Mouse (Mus musculus): ENCODE results near the gene Slc4a10. TPM values are rescaled to one million over a fixed set of nuclear protein-coding genes. Genes with fewer than 3 reads are reported as not detected.

The Slc4a10 gene
- polyA plus RNA-seq, 1 experiment: not detected

- H3K4me3 ChIP-seq (replicated peaks; ENCODE audit: extremely low read depth, low read depth, low read length): no peak overlapping the region
- 86% methylated on average over 1 of the region's 1 CpGs for WGBS
- no peak for TF ChIP-seq POLR2A (IDR thresholded peaks at IDR 0.05; ENCODE audit: borderline replicate concordance, extremely low read depth, low read depth, low read length)
- TF ChIP-seq CTCF (IDR thresholded peaks at IDR 0.05; ENCODE audit: insufficient read depth, low read length): no peak
- no peaks in the 10 kb centered on the region for H3K4me1 ChIP-seq (ENCODE audit: control insufficient read depth, insufficient read depth, low read length)
- DNase-seq: no peak
Measured at GRCm38 (mm10) chr2:62100526-62100925, 54.3 kb downstream of the Slc4a10 start.

DNA sequence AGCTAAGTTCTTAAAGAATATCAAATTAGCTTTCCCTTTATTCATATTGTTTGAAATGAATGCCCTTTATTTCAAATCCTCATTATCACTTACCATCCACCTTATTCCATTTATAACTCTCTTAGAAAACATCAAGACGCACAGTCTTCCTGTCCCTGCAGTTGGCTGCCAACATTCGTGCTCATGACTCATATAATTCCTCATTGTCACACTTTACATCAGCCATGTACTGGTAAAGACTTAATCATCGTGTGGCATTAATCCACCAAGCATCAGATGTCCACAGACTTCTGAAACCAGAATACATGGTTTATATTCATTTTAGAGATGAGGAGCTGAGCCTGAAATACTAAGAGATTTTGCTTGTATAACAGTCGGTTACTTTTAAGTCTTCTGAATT, 69.1 kb downstream of the Slc4a10 start:
- no peak for DNase-seq
- no peak for TF ChIP-seq CTCF (IDR thresholded peaks at IDR 0.05; ENCODE audit: insufficient read depth, low read length)
- TF ChIP-seq POLR2A (IDR thresholded peaks at IDR 0.05; ENCODE audit: borderline replicate concordance, extremely low read depth, low read depth, low read length): no peak
- 69% methylated on average over 4 of the region's 4 CpGs for WGBS
- H3K4me3 ChIP-seq (replicated peaks; ENCODE audit: extremely low read depth, low read depth, low read length): no peak overlapping the region
- H3K4me1 ChIP-seq (ENCODE audit: control insufficient read depth, insufficient read depth, low read length): no peaks in the 10 kb centered on the region

DNA sequence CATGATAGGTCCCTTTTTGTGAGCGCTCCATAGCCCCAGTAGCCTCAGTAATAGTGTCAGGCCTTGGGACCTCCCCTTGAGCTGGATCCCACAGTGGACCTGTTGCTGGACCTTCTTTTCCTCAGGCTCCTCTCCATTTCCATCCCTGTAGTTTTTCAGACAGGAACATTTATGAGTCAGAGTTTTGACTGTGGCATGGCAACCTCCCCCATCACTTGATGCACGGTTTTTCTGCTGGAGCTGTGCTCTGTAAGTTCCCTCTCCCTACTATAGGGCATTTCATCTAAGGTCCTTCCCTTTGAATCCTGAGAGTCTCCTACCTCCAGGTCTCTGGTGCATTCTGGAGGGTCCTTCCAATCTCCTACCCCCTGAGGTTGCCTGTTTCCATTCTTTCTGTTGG, 83.7 kb downstream of the Slc4a10 start:
- DNase-seq: no peak
- TF ChIP-seq CTCF (IDR thresholded peaks at IDR 0.05; ENCODE audit: insufficient read depth, low read length) (no peak), POLR2A (IDR thresholded peaks at IDR 0.05; ENCODE audit: borderline replicate concordance, extremely low read depth, low read depth, low read length) (no peak)
- H3K4me1 ChIP-seq (ENCODE audit: control insufficient read depth, insufficient read depth, low read length): no peaks in the 10 kb centered on the region
- H3K4me3 ChIP-seq (replicated peaks; ENCODE audit: extremely low read depth, low read depth, low read length): no peak overlapping the region
- 81% methylated on average over 2 of the region's 2 CpGs for WGBS

DNA sequence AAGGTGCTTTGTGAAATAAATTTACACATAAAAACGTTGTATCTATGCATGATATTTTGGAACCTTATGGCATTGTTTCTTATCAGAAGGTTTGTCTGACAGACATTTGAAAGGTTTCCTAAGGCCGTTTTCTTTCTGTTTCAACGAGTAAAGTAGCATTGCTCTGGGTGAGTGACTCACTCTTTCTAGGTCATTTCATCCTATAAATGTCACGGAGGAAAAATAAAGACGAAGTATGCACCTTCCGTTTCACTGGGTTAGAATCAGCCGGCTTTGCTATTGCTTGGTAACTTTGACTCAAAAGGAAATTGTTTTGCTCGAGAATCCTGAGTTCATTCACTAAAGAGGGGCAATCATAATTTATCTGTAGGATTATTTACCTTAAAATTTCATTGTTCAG, 88.6 kb downstream of the Slc4a10 start:
- WGBS: 52% methylated on average over 8 of the region's 8 CpGs
- H3K4me3 ChIP-seq (replicated peaks; ENCODE audit: extremely low read depth, low read depth, low read length): no peak overlapping the region
- H3K4me1 ChIP-seq (ENCODE audit: control insufficient read depth, insufficient read depth, low read length): no peaks in the 10 kb centered on the region
- DNase-seq: no peak
- TF ChIP-seq POLR2A (IDR thresholded peaks at IDR 0.05; ENCODE audit: borderline replicate concordance, extremely low read depth, low read depth, low read length) (no peak), CTCF (IDR thresholded peaks at IDR 0.05; ENCODE audit: insufficient read depth, low read length) (no peak)

GRCm38 (mm10) chr2:62147636-62148035, 101.4 kb downstream of the Slc4a10 start:
- Histone ChIP-seq H3K4me3 (replicated peaks; ENCODE audit: extremely low read depth, low read depth, low read length) (no peak overlapping the region), H3K4me1 (ENCODE audit: control insufficient read depth, insufficient read depth, low read length) (no peaks in the 10 kb centered on the region)
- TF ChIP-seq POLR2A (IDR thresholded peaks at IDR 0.05; ENCODE audit: borderline replicate concordance, extremely low read depth, low read depth, low read length) (no peak), CTCF (IDR thresholded peaks at IDR 0.05; ENCODE audit: insufficient read depth, low read length) (no peak)
- DNase-seq: no peak
- WGBS: 49% methylated on average over 3 of the region's 3 CpGs

GRCm38 (mm10) chr2:62149421-62149820, 103.2 kb downstream of the Slc4a10 start:
- TF ChIP-seq CTCF (IDR thresholded peaks at IDR 0.05; ENCODE audit: insufficient read depth, low read length) (no peak), POLR2A (IDR thresholded peaks at IDR 0.05; ENCODE audit: borderline replicate concordance, extremely low read depth, low read depth, low read length) (no peak)
- DNase-seq: no peak
- Histone ChIP-seq H3K4me3 (replicated peaks; ENCODE audit: extremely low read depth, low read depth, low read length) (no peak overlapping the region), H3K4me1 (ENCODE audit: control insufficient read depth, insufficient read depth, low read length) (no peaks in the 10 kb centered on the region)

- no peak for TF ChIP-seq POLR2A (IDR thresholded peaks at IDR 0.05; ENCODE audit: borderline replicate concordance, extremely low read depth, low read depth, low read length)
- TF ChIP-seq CTCF (IDR thresholded peaks at IDR 0.05; ENCODE audit: insufficient read depth, low read length): no peak
- WGBS: 77% methylated on average over 1 of the region's 1 CpGs
- no peak for DNase-seq
- no peak overlapping the region for H3K4me3 ChIP-seq (replicated peaks; ENCODE audit: extremely low read depth, low read depth, low read length)
- no peaks in the 10 kb centered on the region for H3K4me1 ChIP-seq (ENCODE audit: control insufficient read depth, insufficient read depth, low read length)
Measured at GRCm38 (mm10) chr2:62150830-62151229, 104.6 kb downstream of the Slc4a10 start.

DNA sequence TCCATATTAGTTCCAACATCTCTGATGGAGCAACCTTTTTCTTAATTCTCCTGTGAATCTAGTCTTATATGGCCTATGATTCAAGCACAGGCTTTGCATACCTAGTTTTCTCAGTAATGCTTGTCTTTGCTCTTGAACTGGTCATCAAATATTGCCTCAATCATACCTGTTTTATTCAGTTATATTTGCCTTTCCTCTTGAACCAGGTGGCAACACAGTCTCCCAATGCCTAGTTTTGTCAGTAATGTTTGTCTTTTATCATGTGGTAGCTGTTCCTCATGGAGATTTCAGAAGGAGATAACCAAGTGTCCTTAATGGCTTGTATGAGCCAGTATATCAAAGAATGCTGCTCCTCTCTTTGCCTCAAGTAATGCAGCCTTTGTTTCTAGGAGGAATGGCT, 163.8 kb downstream of the Slc4a10 start:
- no peak for DNase-seq
- no peak overlapping the region for H3K4me3 ChIP-seq (replicated peaks; ENCODE audit: extremely low read depth, low read depth, low read length)
- TF ChIP-seq CTCF (IDR thresholded peaks at IDR 0.05; ENCODE audit: insufficient read depth, low read length): no peak
- TF ChIP-seq POLR2A (IDR thresholded peaks at IDR 0.05; ENCODE audit: borderline replicate concordance, extremely low read depth, low read depth, low read length): no peak
- no peaks in the 10 kb centered on the region for H3K4me1 ChIP-seq (ENCODE audit: control insufficient read depth, insufficient read depth, low read length)

- 81% methylated on average over 5 of the region's 5 CpGs for WGBS
Measured at GRCm38 (mm10) chr2:62211106-62211505, 164.8 kb downstream of the Slc4a10 start.

DNA sequence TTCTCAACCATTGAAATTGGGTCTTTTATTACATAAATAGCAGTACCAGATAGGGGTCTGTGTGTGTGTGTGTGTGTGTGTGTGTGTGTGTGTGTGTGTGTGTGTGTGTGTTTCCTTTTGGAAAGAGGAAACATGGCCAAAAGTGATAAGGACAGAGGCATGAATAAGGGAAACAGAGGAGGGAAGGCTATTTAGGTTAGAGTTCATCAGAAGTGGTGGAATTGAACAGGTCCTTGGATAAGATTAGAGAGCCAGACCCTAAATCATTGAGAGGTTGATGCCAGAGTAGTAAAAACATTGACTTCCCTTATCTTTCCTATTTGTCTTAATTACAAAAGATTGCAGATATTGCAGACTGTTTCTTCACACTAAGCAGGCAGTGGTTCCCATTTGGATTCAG, 181.3 kb downstream of the Slc4a10 start:
- TF ChIP-seq CTCF (IDR thresholded peaks at IDR 0.05; ENCODE audit: insufficient read depth, low read length) (no peak), POLR2A (IDR thresholded peaks at IDR 0.05; ENCODE audit: borderline replicate concordance, extremely low read depth, low read depth, low read length) (no peak)
- Histone ChIP-seq H3K4me3 (replicated peaks; ENCODE audit: extremely low read depth, low read depth, low read length) (no peak overlapping the region), H3K4me1 (ENCODE audit: control insufficient read depth, insufficient read depth, low read length) (no peaks in the 10 kb centered on the region)
- DNase-seq: no peak

More at GRCm38 (mm10) chr2:62211106-62211505, 164.8 kb downstream of the Slc4a10 start:
- H3K4me1 ChIP-seq (ENCODE audit: control insufficient read depth, insufficient read depth, low read length): no peaks in the 10 kb centered on the region
- no peak overlapping the region for H3K4me3 ChIP-seq (replicated peaks; ENCODE audit: extremely low read depth, low read depth, low read length)
- no peak for DNase-seq
- no peak for TF ChIP-seq POLR2A (IDR thresholded peaks at IDR 0.05; ENCODE audit: borderline replicate concordance, extremely low read depth, low read depth, low read length)
- TF ChIP-seq CTCF (IDR thresholded peaks at IDR 0.05; ENCODE audit: insufficient read depth, low read length): no peak

DNA sequence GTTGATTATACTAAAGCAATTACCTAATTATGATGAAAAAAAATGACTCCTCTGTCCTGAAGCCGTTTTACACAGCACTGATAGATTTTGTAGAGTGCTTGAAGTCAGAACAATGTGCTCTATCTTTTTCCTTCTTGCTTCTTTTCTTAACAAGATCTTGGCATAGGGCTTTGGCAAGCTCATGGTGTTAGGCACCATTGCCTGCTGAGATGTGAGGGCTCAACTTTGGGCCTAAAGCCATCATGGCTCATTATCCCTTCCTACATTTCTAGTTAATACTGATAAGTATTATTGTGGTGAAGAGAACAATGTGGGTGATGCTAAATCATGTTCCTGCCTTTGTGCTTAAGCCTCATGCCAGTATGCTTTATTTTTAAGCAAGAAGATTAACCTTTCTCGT, 185.0 kb downstream of the Slc4a10 start:
- TF ChIP-seq POLR2A (IDR thresholded peaks at IDR 0.05; ENCODE audit: borderline replicate concordance, extremely low read depth, low read depth, low read length) (no peak), CTCF (IDR thresholded peaks at IDR 0.05; ENCODE audit: insufficient read depth, low read length) (no peak)
- WGBS: 73% methylated on average over 2 of the region's 2 CpGs
- Histone ChIP-seq H3K4me1 (ENCODE audit: control insufficient read depth, insufficient read depth, low read length) (no peaks in the 10 kb centered on the region), H3K4me3 (replicated peaks; ENCODE audit: extremely low read depth, low read depth, low read length) (no peak overlapping the region)
- DNase-seq: no peak

Measured in lung, adult 2 months (tissue).